Mouse (Mus musculus) layer of hippocampus, adult 6 months (tissue): ENCODE measurements around the gene Anks1. TPM values are rescaled to one million over a fixed set of nuclear protein-coding genes. Genes with fewer than 3 reads are reported as not detected.

Source experiments
- long read RNA-seq, 2 experiments: library from polyadenylated mRNA; unstranded; transcript quantifications; one replicate each; pipeline ENCODE4 v2.0.0; 2019 to 2020
- polyA plus RNA-seq: library from polyadenylated mRNA; unstranded; fragments of <200 nt; fragmentation: Nextera tagmentation; gene quantifications from 2 replicates; pipeline ENCODE4 v1.2.3, GENCODE M21; 2021

Anks1 gene
- 5.5 and 6.5 TPM in 2 replicates for polyA plus RNA-seq
- long read RNA-seq, experiment 1, full-length matches to known transcripts = 2 of 14 reads
- long read RNA-seq, experiment 1, partial matches to known transcripts = 10 of 14 reads
- long read RNA-seq, experiment 1, other reads (novel, unspliced or antisense) = 2 of 14 reads
- long read RNA-seq, experiment 2, full-length matches to known transcripts = 20 of 57 reads
- long read RNA-seq, experiment 2, partial matches to known transcripts = 15 of 57 reads
- long read RNA-seq, experiment 2, other reads (novel, unspliced or antisense) = 22 of 57 reads

DNA sequence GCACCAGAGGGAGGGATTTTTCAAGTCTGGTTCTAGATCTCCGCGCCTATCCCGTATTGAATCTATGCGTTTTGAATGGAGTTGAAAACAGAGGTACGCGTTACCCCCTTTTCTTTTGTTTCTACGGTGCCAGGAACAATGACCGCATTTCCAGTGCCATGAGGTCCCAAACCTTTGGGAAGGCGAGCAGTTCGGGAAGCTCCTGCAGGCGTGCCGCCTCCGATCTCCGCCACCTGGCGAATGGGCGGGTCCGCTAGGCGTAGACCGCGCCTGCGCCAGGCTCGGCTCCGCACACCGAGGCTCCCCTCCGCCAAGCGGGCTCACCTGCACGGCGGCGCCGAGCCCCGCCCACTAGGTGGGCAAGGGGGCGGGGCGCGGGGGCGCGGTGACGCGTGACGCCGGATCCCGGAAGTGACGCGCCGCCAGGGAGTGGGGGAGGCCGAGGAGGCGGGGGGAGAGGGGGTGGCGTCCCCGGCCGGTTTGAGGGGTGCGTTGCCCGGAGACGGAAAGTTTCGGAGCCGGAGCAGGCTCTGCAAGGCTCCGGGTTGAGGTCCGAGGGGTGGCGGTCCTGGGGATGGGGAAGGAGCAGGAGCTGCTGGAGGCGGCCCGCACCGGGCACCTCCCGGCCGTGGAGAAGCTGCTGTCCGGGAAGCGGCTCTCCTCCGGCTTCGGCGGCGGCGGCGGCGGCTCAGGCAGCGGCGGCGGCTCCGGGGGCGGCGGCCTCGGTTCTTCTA is at the start of gene Anks1:
Anks1 (plus strand) TSS at position 419 of the 734 bp plus-strand sequence.

DNA sequence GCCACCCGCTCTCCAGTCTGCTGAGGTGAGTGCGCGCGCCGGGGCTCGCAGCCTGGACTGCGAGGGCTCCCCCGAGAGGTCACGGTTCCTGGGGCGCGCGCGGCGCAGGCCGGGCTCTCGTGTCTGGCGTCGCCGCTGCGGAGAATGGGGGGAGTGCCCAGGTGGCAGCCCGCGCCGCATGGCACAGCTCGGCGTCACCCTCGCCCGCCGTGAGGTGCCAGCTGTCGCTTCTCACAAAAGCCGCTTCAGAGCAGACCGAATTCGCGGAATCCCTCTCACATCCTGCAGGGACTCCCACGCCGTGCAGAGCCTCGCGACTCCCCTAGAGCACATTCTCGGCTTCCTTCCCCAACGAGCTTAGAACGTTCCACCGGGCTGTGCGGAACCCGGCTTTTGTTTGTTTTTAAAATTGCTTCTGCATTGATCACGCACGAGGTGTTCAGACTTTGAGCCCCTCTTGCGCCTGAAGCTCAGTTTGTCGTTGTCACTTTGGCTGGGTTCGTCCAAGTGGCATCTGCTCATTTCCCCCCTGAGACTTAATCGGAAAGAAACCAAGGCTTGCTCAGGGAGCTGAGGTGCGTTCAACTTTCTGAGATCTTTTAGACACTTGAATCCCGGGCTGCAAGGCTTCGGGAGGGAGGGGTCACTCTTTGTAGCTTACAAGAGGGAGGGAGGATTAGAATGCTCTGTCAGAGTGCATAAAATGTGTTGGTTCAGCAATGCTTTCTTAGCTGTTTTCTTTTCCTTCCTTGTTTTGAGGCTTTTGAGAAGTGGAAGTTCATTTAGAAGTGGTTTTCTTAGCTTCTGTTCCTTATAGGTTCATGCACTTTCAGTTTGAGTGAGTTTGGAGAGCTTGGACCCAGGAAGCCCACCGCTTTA is 755 bp downstream of the Anks1 start, which contains the start of gene Taf11:
Taf11 (minus strand) TSS at position 223 of the 879 bp plus-strand sequence.

DNA sequence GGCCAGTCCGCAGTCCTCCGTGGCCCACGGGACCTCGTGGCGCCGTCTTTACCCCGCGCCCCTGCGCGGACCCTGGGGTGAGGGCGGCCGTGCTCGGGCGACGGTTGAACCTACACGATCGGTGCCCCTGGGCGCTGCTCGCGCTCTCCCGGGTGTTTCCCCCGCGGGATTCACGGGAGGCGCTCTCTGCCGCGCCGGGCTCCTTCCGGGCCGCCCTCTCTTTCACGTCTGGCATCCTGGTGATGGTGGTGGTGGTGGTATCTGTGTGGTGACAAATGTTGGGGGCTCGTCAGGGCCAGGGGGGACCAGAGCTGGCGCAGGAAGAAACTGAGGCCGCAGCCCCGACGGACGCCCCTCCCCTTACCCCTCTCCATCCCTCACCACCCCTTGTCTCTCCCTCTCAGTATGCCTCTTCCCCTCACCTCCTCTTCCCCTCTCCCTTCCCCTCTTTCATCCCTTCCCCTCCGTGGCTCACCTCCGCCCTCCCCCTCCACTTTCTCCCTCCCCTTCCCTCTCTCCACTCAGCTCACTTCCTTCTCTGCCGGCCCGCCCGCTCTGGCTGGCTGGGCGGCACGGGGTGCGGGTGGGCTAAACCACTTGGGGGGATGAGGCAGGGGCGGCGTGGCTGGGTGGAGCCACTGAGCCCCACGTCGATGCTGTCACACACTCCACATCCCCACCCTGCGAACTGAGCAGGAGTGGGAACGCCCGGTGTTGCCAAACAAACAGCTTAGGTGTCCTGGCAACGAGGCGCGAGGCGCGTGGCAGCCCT is 171.1 kb downstream of the Anks1 start, which contains the start of gene Tcp11:
Tcp11 (minus strand) TSS at position 595 of the 772 bp plus-strand sequence.

Other genes starting within 250 kb of the Anks1 start
- gene Spdef, start 180.4 kb upstream of the Anks1 start, polyA plus RNA-seq = 0.08 TPM in 1 of 2 replicates, not detected in the other
- gene D17Wsu92e, start 88.7 kb upstream of the Anks1 start, polyA plus RNA-seq = 19.7 and 23.5 TPM in 2 replicates
- 55.8 and 59.2 TPM in 2 replicates for gene Snrpc, start 71.2 kb upstream of the Anks1 start, polyA plus RNA-seq
- 4.8 and 6.1 TPM in 2 replicates for gene Uhrf1bp1, start 52.9 kb upstream of the Anks1 start, polyA plus RNA-seq
- 37.8 and 47.3 TPM in 2 replicates for gene Taf11, start 538 bp downstream of the Anks1 start, polyA plus RNA-seq
- gene Tcp11, start 171.3 kb downstream of the Anks1 start, polyA plus RNA-seq = 1.2 and 1.4 TPM in 2 replicates
- 0.16 and 0.68 TPM in 2 replicates for gene Scube3, start 232.8 kb downstream of the Anks1 start, polyA plus RNA-seq